Mouse (Mus musculus): ENCODE measurements at regions not wholly inside any gene's neighbourhood (a gene's known extent, or its start where the extent isn't known, plus 50 kb on each side); places are given as distances from the start of the nearest gene placed in this dataset.

DNA sequence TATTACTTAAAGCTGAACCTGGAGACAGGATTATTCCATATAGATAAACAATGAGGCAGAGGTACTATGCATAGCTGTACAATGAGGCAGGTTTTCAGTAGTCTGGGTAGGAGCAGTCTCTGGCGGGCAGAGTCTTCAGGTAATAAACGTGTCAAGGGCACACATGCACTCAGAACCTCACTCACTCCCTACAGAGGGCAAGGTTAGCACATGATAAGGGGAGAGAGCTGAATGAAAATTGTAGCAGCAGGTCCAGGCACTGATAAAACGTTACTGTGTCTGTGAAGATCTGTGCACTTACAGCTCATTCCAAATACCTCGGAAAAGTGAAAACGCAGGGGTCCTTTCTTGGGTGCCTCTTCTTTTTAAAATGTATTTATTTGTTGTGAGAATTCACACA is 120.9 kb upstream of the Itga4 start:
- no peak for DNase-seq (ENCODE audit: low spot score in 2 of 2)

DNA sequence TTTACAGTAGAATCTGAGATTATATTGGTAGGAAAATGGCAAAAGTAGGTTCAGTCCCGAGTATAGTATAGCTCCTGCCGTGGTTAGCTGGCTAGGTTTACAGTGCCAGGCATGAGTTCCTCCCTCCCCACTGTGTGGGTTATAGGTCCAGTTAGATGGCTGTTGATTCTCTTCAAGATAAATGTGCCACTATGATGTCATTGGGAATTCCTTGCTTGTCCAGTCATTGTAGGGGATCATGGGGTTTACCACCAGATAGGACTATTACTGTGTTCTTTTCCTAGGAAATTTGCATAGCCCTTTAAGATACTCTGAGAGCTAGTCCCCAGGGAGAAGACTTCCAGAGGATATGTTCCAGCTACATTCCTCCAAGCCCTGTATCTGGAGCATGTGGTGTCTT is 119.2 kb upstream of the Itga4 start:
- no peak for DNase-seq (ENCODE audit: low spot score in 2 of 2)

- no peak for DNase-seq (ENCODE audit: low spot score in 2 of 2)
Observed at GRCm38 (mm10) chr2:79136619-79137458, 118.4 kb upstream of the Itga4 start.

DNA sequence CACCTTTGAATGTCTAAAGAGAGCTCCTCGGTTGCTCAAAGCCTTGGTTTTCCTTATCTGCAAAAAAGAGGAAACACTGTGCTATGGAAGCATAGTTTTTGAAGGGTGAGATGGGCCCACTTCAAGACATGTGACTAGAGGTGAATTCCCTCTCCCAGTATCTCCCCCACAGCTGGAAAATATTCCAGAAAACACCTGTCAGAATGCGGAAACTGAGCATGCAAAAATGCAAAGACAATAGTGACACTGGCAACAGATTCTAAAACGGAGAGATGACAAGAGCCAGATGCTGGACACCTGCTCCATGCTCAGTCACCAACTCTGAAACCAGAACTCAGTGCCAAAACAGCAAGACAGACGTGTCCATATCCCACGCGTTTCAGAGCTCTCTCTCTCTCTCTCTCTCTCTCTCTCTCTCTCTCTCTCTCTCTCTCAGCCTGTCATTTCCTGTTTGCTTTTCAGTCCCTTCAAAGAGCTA is 117.5 kb upstream of the Itga4 start:
- no peak for DNase-seq (ENCODE audit: low spot score in 2 of 2)

DNA sequence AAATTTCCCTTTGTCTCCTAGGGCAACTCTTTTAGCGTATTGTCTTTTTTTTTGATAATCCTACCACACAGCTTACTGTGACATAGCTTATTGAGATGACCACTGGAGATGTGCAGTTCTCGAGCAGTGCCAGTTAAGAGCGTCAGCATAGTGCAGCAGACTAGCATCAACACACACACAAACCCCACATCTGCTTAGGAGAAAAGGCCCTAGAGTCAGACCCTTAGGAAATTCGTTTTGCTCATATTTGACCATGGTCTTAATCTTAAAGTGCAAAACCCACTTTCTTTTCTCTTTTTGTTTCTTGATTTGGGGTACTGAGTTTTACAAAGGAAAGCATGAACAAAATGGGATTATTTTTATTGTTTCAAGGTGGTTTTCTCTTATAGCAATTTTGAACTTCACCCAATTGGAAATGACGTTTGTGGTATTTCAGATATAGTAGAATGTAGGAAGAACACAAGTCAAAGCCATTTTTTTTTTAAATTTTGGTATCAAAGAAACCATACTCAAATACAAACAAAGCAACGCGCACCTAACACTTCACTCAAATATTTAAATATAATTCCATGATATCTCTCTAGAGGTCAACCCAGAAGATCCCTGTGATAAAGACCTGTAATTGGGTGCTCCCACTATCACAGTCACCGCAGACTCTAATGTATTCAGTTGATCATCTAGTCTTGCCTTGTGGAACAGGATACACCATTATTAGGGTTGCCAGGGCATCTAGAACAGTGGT is 116.7 kb upstream of the Itga4 start:
- no peak for DNase-seq (ENCODE audit: low spot score in 2 of 2)

GRCm38 (mm10) chr2:79141961-79142360 is 113.3 kb upstream of the Itga4 start:
- DNase-seq (ENCODE audit: low spot score in 2 of 2): no peak

DNA sequence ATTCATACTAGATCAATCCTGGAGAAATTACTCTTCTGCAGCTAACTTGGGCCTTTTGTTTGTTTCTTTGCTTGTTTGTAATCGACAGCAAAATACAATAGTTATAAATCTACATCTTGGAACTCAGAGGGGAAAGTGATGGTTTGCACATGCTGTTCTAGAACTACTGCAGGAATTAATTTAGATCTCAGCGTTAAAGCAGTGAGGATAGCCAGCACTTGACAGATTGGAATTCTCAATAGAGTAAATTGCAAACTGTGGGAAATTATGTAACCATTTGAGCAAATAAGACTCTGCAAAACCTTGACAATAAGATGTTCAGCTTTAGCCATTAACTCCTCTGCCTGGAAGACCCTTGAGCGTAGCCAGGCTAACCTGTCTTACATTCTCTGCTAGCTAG is 112.0 kb upstream of the Itga4 start:
- DNase-seq (ENCODE audit: low spot score in 2 of 2): no peak

GRCm38 (mm10) chr2:79145897-79146296 is 109.3 kb upstream of the Itga4 start:
- no peak for DNase-seq (ENCODE audit: low spot score in 2 of 2)

DNA sequence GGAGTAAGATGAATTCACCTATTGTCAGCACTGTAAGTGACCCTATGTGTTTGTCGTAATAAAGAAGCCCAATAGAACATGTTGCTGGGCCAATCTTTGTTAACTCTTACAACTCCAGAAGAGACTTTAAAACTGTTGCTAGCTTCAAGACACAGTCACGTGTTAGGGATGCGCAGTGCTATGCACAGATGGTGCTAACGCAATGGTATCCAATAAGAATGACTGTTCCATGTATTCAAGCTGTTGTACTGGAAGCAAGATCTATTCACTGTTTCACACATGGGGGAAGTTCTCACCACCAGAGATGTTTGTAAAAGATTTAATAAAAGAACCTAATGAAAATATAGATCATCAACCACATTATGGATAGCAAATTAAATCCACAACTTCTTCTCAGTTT is 108.7 kb upstream of the Itga4 start:
- DNase-seq (ENCODE audit: low spot score in 2 of 2): no peak

DNA sequence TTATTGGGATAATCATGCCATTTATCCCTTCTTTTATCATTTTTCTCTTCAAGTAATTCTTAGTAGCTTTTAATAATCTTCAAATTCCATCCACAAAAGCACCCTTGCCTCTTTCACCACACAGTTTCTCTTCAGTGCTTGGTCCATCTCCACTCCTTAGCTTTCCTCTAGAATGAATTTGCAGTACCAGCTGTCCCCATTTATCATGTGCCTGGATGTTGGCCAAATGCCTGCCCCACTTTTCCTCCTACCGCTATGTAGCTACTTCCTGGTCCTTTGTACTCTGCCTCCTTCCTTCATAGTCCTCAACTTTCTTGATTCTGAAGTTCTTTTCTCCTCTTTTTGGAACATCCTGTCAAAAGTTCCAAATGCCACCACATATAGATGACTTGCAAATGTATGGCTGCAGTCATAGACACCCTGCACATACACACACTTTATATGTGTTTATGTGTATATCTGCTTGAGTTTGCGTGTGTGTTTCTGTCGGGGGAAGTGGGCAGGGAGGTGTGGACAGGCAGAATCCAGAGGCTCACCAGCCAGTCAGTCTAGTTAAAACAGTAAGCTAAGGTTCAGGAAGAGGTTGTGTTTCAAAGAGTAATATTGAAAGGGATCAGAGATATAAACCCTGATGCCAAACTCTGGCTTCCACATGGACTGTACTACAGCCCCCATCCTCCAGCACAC is 106.1 kb upstream of the Itga4 start:
- DNase-seq (ENCODE audit: low spot score in 2 of 2): no peak

- no peak for DNase-seq (ENCODE audit: low spot score in 2 of 2)
Observed at GRCm38 (mm10) chr2:79151610-79152009, 103.6 kb upstream of the Itga4 start.

- no peak for DNase-seq (ENCODE audit: low spot score in 2 of 2)
Observed at GRCm38 (mm10) chr2:79152031-79152694, 103.1 kb upstream of the Itga4 start.

DNA sequence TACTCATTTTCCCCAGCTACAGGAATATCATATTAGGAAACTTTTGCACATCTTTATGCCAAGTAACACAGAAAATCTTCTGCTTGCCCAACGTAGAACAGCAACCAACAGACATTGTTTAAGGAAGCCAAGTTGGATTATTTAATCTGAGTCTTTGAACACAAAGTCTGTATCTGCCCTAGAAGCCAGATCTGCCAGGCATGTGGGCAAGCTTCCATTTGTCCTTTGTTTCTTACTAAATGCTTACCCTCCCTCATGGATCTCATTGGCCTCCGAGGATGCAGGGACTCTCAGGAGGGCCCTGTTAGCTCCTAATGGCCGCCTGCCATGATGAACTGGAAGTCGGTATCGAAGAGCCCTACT is 102.5 kb upstream of the Itga4 start:
- no peak for DNase-seq (ENCODE audit: low spot score in 2 of 2)

DNA sequence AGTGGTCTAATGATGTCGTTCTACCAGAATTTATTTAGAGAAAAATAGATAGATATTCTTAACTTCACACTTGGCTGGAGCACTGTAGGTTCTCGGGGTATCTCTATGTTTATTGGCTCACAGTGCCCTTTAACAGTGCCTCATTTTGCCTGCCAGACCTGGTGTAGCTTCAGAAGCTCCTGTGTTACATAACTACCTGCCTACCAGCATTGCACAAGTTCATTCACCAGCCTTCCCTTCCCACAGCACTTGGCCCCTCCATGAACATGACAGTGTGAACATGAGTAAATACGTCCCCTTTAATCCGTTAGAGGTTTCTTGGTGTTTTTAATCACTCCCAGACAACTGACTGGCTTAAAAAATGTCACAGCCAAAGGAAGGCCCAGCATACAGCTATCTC is 102.2 kb upstream of the Itga4 start:
- no peak for DNase-seq (ENCODE audit: low spot score in 2 of 2)

GRCm38 (mm10) chr2:79158450-79159055 is 96.7 kb upstream of the Itga4 start:
- no peak for DNase-seq (ENCODE audit: low spot score in 2 of 2)

DNA sequence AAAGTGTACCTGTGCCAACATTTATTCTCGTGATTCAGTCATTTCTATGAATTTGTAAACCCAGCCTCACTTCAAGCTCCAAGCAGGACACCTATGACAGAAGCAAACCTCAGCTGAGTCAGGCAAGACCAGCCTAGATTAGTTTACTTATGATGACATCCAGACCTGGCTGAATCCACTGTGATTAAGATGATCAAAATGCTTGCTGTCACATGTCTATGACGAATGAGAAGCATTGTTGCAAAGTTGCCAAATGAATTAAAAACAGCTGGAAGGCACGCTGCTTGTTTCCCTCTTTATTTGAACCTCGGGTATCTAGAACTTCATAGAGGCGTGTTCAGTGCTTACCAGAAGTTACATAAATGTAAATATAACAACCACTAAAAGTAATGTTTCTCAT is 95.9 kb upstream of the Itga4 start:
- DNase-seq (ENCODE audit: low spot score in 2 of 2): no peak

DNA sequence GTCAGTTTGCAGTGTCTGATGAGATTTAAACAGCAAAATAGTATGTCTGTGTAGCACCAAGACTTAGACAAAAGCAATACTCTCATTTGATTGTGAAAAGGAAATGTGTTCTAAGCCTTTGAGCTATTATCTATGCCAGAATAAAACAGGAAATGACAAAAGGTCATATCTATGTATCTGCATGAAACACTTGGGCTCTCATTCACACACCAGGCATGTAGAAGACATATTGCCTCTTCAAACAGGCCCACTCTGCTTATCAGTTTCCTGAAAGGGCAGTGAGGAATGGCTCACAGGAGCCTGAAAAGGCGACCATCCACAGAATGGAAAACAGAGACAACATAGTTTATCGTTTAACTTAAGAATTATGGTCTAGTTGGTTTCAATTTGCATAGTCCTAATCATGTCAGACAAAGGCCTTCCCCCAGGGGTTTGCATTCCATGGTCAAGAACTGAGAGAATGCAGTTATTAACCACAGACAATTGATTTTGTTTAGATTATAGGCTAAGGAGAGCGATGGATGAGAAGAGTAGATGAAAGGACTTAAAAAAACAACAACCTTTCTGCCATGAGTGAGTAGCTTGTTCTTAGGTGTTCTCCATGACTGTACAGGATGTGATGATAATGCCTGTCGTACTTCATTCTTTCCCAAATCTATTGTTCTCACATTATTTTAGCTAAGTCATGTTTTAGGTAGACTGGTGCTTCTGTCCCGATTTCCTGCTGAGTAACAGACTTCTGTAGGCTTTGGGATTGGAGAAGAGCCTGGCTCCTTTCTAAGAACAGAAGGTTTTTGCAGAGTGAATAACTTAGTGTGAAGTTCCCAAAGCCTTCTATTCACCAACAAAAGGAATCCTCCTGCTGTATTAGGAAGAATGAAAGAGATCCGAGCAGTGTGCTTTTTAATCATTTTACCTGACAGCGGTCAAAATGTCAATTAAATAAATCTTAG is 82.0 kb upstream of the Itga4 start:
- no peak for DNase-seq (ENCODE audit: low spot score in 2 of 2)

- no peak for DNase-seq (ENCODE audit: low spot score in 2 of 2)
Observed at GRCm38 (mm10) chr2:79174282-79174681, 80.9 kb upstream of the Itga4 start.

GRCm38 (mm10) chr2:79180782-79181181 is 74.4 kb upstream of the Itga4 start:
- peak; percentile 55 to 59 for DNase-seq (ENCODE audit: low spot score in 2 of 2)

GRCm38 (mm10) chr2:79183034-79183630 is 72.1 kb upstream of the Itga4 start:
- DNase-seq (ENCODE audit: low spot score in 2 of 2): no peak

All from spleen, postnatal 36 days (tissue).